Mouse (Mus musculus): ENCODE results near the gene Zfp598. TPM values are rescaled to one million over a fixed set of nuclear protein-coding genes. Genes with fewer than 3 reads are reported as not detected.

Zfp598 gene
- polyA plus RNA-seq, 1 experiment from 2014 or later = 18.1 TPM

DNA sequence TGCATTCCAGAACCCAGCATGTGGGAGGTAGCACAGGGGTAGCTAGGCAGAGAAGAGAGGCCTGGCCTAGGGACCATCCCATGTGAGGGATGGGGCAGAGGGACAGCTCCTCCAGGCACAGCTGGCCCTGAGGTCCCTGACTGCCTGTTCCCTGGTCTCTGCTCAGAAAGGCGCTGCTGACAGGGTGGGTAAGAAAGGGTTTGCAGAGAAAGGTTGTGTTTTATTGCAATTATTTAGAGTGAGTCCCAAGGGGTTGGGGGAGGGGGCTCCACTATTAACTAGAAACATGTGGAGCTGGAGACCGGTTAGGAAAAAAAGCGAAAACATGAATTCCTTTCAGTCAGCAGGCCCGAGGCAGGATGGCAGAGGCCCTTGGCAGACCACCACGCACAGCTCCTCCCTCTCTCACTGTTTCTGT lies 29.9 kb upstream of the Zfp598 start:
- Histone ChIP-seq H3K4me3 (replicated peaks; ENCODE audit: low read depth, low read length) (no peak overlapping the region), H3K9me3 (replicated peaks; ENCODE audit: low read length) (no peaks in the 10 kb centered on the region), H3K4me2 (ENCODE audit: low read length) (no peak overlapping the region), H3K27ac (peak overlapping the region; percentile 80), H3K9ac (ENCODE audit: low read depth, low read length) (no peak overlapping the region), H3K27me3 (ENCODE audit: insufficient read depth, low read length) (no peaks in the 10 kb centered on the region), H3K36me3 (ENCODE audit: insufficient read depth, low read length) (peaks cover 16% of the 10 kb centered on the region; the same call in 1 of the 2 replicates), H3K4me1 (replicated peaks; ENCODE audit: insufficient read depth, low read length) (peaks cover 23% of the 10 kb centered on the region)
- TF ChIP-seq CTCF (IDR thresholded peaks at IDR 0.05; ENCODE audit: low read depth) = no peak
- DNase-seq (ENCODE audit: low spot score) (peak; percentile 57), ATAC-seq (replicated peaks; ENCODE audit: low FRiP score, low read depth) (peak; percentile 12; the same call in 1 of the 2 replicates)
- WGBS = 44% methylated on average over 5 of the region's 5 CpGs

GRCm38 (mm10) chr17:24640119-24640518 lies 29.4 kb upstream of the Zfp598 start:
- H3K27me3 ChIP-seq (ENCODE audit: insufficient read depth, low read length) = no peaks in the 10 kb centered on the region
- H3K4me2 ChIP-seq (ENCODE audit: low read length) = no peak overlapping the region
- peak overlapping the region; percentile 80 for H3K27ac ChIP-seq
- H3K4me3 ChIP-seq (replicated peaks; ENCODE audit: low read depth, low read length) = no peak overlapping the region
- ATAC-seq (replicated peaks; ENCODE audit: low FRiP score, low read depth) (no peak), DNase-seq (ENCODE audit: low spot score) (no peak)
- H3K9ac ChIP-seq (ENCODE audit: low read depth, low read length) = 0 out of 2 replicates have a peak overlapping the region, but pooled peaks have one; percentile 4
- H3K36me3 ChIP-seq (ENCODE audit: insufficient read depth, low read length) = peaks cover 16% of the 10 kb centered on the region; the same call in 1 of the 2 replicates
- 82% methylated on average over 7 of the region's 7 CpGs for WGBS
- no peak for TF ChIP-seq CTCF (IDR thresholded peaks at IDR 0.05; ENCODE audit: low read depth)
- no peaks in the 10 kb centered on the region for H3K9me3 ChIP-seq (replicated peaks; ENCODE audit: low read length)
- peaks cover 28% of the 10 kb centered on the region for H3K4me1 ChIP-seq (replicated peaks; ENCODE audit: insufficient read depth, low read length)

- 0 out of 2 replicates have a peak overlapping the region, but pooled peaks have one; percentile 4 for H3K9ac ChIP-seq (ENCODE audit: low read depth, low read length)
- H3K27ac ChIP-seq = 0 out of 2 replicates have a peak overlapping the region, but pooled peaks have one; percentile 80
- H3K4me1 ChIP-seq (replicated peaks; ENCODE audit: insufficient read depth, low read length) = peaks cover 33% of the 10 kb centered on the region
- H3K4me3 ChIP-seq (replicated peaks; ENCODE audit: low read depth, low read length) = no peak overlapping the region
- H3K4me2 ChIP-seq (ENCODE audit: low read length) = no peak overlapping the region
- H3K9me3 ChIP-seq (replicated peaks; ENCODE audit: low read length) = no peaks in the 10 kb centered on the region
- peaks cover 16% of the 10 kb centered on the region; the same call in 1 of the 2 replicates for H3K36me3 ChIP-seq (ENCODE audit: insufficient read depth, low read length)
- no peak for TF ChIP-seq CTCF (IDR thresholded peaks at IDR 0.05; ENCODE audit: low read depth)
- WGBS = 93% methylated on average over 15 of the region's 15 CpGs
- ATAC-seq (replicated peaks; ENCODE audit: low FRiP score, low read depth) = no peak
- no peak for DNase-seq (ENCODE audit: low spot score)
- no peaks in the 10 kb centered on the region for H3K27me3 ChIP-seq (ENCODE audit: insufficient read depth, low read length)
Observed at GRCm38 (mm10) chr17:24640581-24640980, 28.9 kb upstream of the Zfp598 start.

GRCm38 (mm10) chr17:24641944-24642343 lies 27.5 kb upstream of the Zfp598 start:
- peaks cover 13% of the 10 kb centered on the region; the same call in 1 of the 2 replicates for H3K36me3 ChIP-seq (ENCODE audit: insufficient read depth, low read length)
- H3K4me1 ChIP-seq (replicated peaks; ENCODE audit: insufficient read depth, low read length) = peaks cover 36% of the 10 kb centered on the region
- H3K27ac ChIP-seq = no peak overlapping the region
- no peaks in the 10 kb centered on the region for H3K9me3 ChIP-seq (replicated peaks; ENCODE audit: low read length)
- no peak overlapping the region for H3K9ac ChIP-seq (ENCODE audit: low read depth, low read length)
- ATAC-seq (replicated peaks; ENCODE audit: low FRiP score, low read depth) = no peak
- H3K4me2 ChIP-seq (ENCODE audit: low read length) = no peak overlapping the region
- H3K27me3 ChIP-seq (ENCODE audit: insufficient read depth, low read length) = no peaks in the 10 kb centered on the region
- H3K4me3 ChIP-seq (replicated peaks; ENCODE audit: low read depth, low read length) = no peak overlapping the region
- no peak for DNase-seq (ENCODE audit: low spot score)
- 89% methylated on average over 14 of the region's 14 CpGs for WGBS
- no peak for TF ChIP-seq CTCF (IDR thresholded peaks at IDR 0.05; ENCODE audit: low read depth)

DNA sequence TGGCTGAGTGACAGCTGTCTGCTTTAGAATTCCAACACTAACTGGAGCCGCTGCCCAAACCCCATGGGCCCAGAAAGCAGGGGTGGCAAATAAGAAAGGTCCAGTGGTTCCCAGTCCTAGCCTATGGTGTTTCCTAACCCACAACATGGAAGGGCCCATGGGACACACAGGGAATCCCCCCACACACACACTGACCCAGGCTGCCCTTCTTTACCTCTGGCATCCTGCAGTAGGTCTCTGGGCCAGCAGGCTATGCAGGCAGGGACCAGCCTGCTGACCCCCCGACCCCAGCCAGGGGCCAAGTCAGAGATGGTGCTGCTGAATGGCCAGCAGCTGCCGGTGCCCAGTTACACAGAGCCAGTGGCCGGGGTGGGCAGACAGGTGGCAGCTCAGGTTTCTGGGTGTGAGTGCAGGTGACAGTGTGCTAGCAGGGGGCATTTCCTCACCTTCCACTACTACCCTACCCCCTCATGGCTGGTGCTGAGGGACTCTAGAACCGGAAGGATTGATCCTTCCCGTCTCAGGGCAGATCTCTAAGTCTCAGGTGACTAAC lies 26.6 kb upstream of the Zfp598 start:
- Histone ChIP-seq H3K27ac (no peak overlapping the region), H3K9me3 (replicated peaks; ENCODE audit: low read length) (no peaks in the 10 kb centered on the region), H3K4me3 (replicated peaks; ENCODE audit: low read depth, low read length) (0 out of 2 replicates have a peak overlapping the region, but pooled peaks have one; percentile 17), H3K27me3 (ENCODE audit: insufficient read depth, low read length) (no peaks in the 10 kb centered on the region), H3K9ac (ENCODE audit: low read depth, low read length) (peak overlapping the region; percentile 47; the same call in 1 of the 2 replicates), H3K4me2 (ENCODE audit: low read length) (peak overlapping the region; percentile 46), H3K4me1 (replicated peaks; ENCODE audit: insufficient read depth, low read length) (peaks cover 36% of the 10 kb centered on the region), H3K36me3 (ENCODE audit: insufficient read depth, low read length) (peaks cover 18% of the 10 kb centered on the region; the same call in 1 of the 2 replicates)
- 56% methylated on average over 6 of the region's 6 CpGs for WGBS
- no peak for DNase-seq (ENCODE audit: low spot score)
- ATAC-seq (replicated peaks; ENCODE audit: low FRiP score, low read depth) = no peak
- no peak for TF ChIP-seq CTCF (IDR thresholded peaks at IDR 0.05; ENCODE audit: low read depth)

GRCm38 (mm10) chr17:24644030-24644715 lies 25.3 kb upstream of the Zfp598 start:
- WGBS = 38% methylated on average over 7 of the region's 7 CpGs
- 0 out of 2 replicates have a peak, but pooled peaks cover 13% of the 10 kb centered on the region for H3K36me3 ChIP-seq (ENCODE audit: insufficient read depth, low read length)
- H3K4me2 ChIP-seq (ENCODE audit: low read length) = peak overlapping the region; percentile 46
- ATAC-seq (replicated peaks; ENCODE audit: low FRiP score, low read depth) (peak; percentile 30; the same call in 1 of the 2 replicates), DNase-seq (ENCODE audit: low spot score) (peak; percentile 74)
- peaks cover 34% of the 10 kb centered on the region for H3K4me1 ChIP-seq (replicated peaks; ENCODE audit: insufficient read depth, low read length)
- H3K27ac ChIP-seq = peak overlapping the region; percentile 84
- H3K27me3 ChIP-seq (ENCODE audit: insufficient read depth, low read length) = no peaks in the 10 kb centered on the region
- no peak for TF ChIP-seq CTCF (IDR thresholded peaks at IDR 0.05; ENCODE audit: low read depth)
- peak overlapping the region; percentile 47 for H3K9ac ChIP-seq (ENCODE audit: low read depth, low read length)
- no peaks in the 10 kb centered on the region for H3K9me3 ChIP-seq (replicated peaks; ENCODE audit: low read length)
- peak overlapping the region; percentile 17; the same call in 1 of the 2 replicates for H3K4me3 ChIP-seq (replicated peaks; ENCODE audit: low read depth, low read length)
